Mouse (Mus musculus): ENCODE data around the gene Elovl2.

The Elovl2 gene

DNA sequence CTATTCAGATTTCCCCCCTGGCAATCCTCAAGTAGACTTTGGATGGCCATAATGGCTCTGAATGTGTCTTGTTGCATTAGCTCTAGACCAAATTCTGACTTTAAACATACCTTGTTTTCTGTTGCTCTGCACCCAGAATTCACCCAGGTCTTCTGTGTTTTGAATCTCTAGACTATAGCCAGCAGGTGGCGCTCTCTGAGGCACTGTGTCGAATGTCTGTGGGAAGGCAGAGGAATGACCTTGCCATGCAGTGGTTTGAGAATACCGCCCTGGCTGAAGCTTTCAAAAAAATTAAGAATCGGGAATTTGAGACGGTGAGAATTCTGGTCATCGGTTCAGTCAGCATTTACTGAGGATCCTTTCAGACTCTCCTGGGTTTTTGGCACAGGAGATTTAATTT, 85.3 kb downstream of the Elovl2 start:
- peak; percentile 11 for DNase-seq

Data from cerebellum, adult 11-12 months (tissue).